Mouse (Mus musculus) induced T-regulatory cell, adult 2 months (primary cell): ENCODE data around the gene Mief2.

Experiments used
- DNase-seq: peaks from one replicate; pipeline ENCODE4 v3.0.0-alpha.2; 2012; ENCODE audit warnings: low read depth

The Mief2 gene

DNA sequence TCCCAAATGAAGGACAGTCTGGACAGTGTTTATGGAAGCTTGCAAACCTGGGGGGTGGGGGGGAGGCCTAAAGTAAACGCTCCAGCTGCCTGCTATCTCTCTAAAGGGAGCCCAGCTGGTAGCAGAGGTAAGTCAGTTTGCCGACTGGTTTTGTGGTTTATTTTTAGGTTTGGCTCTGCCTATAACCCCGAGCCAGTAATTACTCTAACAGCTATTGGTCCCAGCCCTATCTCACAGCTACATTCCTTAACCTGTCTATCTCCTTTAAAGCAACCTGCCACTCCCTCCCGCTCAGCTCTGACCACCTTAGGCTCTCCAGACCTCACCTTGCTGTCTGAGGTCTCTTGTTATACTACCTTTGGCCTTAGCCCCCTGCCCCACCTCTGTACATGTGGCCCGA is 8.9 kb upstream of the Mief2 start:
- DNase-seq: no peak

DNA sequence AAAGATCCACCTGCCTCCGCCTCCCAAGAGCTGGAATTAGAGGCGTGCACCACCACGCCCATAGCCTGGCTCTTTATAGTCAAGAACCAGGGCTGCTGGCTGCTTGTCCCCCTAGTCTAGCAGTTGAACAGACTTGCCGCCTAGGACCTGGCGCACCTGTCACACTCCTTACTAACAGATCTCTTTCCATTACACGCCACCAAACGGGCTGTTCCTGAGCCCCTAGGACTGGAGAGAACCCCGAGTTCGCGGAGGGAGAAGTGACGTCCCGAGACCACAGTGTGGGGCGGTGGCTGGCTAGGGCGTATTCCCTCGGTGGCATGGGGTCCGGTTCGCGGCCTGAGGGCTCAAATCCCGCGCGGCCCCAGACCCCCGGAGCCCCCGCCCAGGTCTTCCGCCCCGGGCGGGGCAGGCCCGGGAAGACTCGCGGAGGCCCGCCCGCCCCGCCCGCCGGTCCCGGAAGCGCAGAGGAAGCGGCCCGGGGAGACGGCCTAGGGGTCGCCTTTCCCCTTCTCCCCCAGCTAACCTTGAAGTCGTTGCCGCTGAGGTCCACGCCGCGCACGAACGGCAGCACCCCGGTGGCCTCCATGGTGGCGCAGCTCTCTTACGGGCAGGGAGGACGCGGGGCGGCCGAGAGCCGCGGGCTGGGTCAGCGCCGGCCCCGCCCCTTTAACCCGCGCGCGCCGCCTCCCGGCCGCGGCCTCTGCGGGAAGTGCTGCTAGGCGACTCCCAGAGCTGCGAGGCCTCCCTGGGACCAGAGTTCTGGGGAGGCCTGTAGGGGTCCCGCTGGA is 1.4 kb upstream of the Mief2 start, which contains the start of gene Flii:
Flii (minus strand) TSS at position 663 of the 791 bp plus-strand sequence.
- peak; percentile 89 for DNase-seq

DNA sequence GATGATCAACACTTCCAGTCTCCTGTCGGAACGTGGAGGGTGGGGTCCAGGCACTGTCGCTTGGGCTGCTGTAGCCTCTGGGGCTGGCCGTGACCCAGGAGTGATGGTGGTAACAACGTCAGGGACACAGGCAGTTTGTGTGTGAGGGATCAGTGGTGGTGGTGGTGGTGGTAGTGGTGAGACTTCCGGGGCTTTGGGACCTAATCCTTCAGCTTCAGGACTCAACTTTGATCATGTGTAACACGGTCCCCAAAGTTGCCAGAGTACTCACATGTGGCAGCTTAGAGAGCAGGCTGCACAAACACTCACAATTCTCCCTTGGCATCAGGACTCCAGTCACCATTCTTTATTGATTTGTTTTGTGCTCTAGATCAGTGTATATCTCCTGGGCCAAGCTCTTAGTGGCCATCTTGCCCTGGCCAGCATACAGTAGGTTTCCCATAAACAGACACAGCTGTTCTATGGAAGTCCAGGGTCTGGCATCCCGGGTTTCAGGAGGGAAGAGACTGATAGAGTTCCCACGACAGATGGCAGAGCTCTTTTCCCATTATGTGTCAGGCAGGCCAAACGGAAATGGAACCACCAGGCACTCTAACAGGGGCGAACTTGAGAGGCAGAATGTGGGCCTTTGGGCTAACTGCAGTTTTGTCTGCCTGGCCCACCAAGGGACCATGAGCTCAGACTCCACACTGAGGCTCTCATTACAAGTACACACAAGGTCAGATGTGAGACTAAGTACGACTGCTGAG is 632 bp upstream of the Mief2 start:
- no peak for DNase-seq

DNA sequence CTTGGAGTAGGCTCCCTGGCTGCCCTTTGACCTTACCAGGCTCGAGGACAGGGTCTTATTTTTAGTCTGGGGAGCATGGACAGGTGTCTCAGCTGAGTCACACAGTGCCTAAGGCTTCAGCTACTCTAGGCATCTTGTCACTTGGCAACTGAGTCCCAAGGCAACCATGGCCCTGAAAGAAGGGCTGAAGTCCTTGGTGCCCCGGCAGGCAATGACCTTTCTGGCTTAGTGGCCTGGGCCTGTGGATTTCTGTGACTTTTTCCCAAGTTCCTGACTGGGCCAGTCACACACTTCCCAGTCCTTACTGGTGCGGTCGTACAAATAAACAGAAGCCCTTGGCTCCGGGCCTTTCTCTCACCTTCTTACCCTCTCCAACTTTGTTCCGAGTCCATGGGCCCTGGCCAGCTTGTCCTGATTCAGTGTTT is 1.0 kb downstream of the Mief2 start:
- DNase-seq: peak; percentile 22

DNA sequence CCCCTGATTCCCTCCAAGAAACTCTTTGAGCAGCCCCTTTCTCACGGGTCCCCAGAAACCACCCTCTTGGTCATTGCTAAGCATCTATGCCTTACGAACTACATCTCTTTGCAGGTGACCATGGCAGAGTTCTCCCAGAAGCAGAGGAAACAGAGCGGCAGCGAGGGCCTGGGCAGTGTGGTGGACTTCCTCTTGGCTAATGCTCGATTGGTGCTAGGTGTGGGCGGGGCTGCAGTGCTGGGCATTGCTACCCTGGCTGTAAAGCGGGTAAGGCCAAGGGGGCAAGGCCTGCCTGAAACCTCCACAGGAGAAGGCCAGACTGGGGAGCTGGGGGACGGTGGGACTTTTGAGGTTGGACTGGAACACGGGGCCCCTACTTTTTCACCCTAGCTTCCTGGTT is 2.0 kb downstream of the Mief2 start:
- DNase-seq: no peak

DNA sequence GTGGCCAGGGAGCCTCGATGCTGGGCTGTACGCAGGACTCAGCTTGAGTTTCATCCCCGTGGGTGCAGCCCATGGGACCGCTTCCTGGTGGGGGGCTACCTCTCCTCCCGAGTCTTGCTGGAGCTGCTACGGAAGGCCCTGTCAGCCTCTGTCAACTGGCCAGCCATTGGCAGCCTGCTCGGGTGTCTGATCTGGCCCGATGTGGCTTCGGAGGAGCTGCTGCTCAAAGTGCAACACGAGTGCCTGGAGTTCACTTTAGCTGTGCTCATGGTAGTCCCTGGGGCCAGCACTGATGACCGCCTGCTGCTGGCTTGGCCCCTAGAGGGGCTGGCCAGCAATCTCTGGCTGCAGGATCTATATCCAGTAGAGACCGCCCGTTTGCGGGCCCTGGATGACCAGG is 3.1 kb downstream of the Mief2 start:
- no peak for DNase-seq

DNA sequence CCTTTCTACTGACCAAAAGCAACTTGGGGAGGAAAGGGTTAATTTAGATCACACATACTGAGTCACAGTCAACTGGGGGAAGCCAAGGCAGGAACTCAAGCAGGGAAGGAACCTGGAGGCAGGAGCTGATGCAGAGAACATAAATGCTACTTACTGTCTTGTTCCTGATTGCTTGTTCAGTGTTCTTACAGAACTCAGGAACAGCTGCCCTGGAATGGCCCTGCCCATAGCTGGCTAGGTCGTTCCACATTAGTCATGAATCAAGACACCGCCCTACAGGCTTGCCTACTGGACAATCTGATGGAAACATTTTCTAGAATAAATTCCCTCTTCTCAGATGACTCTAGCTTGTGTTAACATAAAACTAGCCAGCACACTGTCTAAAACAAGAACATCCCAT is 6.0 kb downstream of the Mief2 start:
- no peak for DNase-seq

DNA sequence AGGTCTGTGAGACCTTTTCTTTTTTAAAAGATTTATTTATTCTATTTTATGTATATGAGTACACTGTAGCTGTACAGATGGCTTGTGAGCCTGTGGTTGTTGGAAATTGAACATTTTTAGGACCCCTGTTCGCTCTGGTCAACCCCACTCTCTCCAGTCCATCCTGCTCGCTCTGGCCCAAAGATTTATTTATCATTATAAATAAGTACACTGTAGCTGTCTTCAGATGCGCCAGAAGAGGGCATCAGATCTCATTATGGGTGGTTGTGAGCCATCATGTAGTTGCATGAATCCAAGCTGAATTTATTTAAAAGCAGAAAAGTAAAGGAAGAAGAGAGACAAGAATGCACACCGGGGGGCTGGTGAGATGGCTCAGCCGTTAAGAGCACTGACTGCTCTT is 7.0 kb downstream of the Mief2 start:
- DNase-seq: no peak

DNA sequence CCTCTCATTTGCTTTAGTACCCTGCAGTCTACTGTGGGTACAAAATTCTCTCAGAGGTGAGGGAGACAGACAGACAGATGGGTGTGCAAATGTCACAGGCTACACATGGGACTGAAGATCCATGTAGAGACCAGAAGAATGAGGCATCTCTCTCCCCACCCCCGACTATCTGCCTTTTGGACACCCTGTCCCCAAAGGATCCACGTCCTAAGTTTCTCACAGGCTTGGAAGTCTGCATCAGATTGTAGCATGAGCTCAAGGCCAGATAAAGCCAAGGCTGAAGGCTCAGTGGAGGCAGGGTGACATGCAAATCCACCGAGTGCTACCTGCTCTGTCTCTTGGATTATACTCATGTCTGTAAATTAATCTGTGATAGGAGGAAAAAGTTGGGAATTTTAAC is 8.3 kb downstream of the Mief2 start:
- DNase-seq: no peak

DNA sequence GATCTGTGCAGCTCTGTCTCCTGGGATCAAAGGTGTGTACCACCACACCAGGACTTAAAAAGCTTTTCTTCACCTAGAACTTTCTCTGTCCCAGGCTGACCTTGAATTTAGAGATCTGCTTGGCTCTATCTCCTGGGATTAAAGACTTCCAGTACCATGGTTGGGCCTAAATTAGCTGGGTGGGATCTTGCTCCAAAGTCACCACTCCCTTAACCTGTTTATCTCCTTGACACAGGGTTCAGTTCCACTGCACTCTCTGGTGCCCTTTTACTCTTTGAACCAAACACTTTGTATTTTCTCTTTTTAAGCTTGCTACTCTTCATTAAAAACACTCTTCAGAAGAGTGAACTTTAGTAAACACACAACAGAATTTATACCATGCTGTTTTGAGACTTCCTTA is 9.3 kb downstream of the Mief2 start:
- DNase-seq: no peak

DNA sequence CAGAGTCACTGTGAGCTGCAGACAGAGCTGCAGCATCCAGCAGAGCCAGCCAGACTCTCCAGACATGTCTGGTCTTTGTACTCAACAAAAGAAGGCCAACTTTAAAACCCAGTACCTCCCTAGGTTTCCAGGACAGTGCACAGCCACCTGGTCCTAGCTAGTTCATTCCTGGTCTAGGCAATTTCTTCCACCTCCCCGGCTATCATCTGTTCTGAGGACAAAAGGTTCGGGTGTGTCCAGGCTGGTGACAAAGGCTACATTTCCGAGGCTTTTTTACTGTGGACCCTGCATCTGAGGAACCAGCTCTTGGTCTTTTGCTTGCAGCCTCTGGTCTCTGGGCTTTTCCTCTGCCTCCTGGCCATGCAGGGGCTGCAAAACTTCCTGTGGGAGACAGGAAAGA is 12.1 kb downstream of the Mief2 start:
- DNase-seq: no peak

DNA sequence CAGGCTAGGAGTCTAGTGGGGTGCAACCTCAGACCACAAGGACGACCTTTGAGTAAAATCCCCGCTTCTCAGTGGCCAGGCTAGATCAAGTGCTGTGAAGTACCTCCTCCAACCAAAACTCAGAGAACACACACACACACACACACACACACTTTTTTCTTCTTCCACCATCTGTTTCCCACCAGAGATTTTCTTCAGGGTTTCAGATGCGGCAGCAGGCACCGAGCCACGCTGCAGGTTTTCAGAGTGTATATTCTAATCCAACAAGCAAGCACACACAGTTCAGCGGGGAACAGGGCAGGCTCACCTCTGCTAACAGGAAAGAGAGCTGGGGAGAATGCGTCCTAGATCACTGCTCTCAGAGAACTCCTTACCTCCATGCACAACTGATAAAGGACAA is 27.4 kb downstream of the Mief2 start:
- no peak for DNase-seq

DNA sequence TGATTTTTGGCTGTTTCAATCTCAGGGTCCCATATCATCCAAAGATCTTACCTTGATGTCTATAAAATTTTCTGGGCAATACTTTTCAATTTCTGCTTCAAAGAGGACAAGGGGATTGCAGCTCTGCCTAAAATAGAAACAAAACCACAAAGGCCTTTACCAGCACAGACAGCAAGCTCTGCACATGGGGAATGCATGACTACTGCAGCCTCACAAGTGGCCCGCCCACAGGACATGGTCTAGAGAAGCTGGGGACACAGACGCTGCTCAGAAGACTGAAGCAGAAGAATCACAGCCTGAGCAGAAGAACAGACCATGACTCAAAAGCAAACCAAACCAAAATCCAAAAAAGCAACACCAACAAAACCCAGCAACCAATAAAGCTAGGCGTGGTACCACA is 33.5 kb downstream of the Mief2 start:
- DNase-seq: no peak

DNA sequence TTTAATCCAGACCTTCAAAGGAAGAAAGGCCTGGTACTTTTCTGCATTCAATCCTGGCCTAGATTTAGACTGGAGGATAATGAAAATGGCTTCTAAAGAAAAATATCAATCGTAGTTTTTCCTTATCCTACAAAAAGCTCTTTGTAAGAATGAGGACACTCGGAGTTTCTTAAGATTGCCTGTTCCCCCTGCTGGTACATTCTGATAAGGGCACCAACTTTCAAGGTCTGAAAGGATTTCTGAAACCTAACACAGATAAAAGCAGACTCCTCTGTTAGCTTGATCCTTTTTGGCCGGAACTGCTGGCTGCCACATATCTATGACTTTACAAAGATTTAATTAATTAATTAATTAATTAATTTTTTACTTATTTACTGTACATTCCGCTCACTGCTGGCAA is 38.8 kb downstream of the Mief2 start:
- no peak for DNase-seq

DNA sequence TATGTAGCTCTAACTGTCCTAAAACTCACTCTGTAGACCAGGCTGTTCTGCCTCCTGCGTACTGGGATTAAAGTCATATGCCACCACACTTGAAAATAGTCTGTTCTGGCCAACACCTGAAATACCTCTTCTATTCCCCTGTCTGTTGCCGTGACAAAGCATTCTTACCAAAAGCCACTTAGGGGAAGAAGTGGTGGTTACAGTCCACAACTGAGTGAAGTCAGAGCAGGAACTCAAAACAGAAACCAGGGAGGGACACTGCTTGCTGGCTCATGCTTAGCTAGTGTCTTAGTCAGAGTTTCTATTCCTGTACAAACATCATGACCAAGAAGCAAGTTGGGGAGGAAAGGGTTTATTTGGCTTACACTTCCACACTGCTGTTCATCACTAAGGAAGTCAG is 41.1 kb downstream of the Mief2 start:
- DNase-seq: peak; percentile 39

DNA sequence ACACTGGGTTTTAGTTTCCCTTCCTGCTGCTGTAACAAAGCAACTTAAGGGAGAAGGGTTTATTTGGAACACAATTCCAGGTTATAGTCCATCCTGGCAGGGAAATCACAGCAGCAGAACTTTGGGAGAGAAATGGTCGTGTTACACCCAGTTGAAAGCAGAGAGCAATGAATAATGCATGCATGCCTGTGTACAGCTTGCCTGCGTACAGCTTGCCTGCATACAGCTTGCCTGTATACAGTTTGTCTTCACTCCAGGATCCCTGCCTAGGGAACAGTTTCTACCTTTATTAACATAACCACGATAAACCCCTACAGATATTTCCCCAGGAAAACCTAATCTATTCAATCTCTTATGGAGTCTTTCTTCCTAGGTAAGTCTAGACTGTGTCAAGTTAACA is 42.6 kb downstream of the Mief2 start:
- DNase-seq: no peak

DNA sequence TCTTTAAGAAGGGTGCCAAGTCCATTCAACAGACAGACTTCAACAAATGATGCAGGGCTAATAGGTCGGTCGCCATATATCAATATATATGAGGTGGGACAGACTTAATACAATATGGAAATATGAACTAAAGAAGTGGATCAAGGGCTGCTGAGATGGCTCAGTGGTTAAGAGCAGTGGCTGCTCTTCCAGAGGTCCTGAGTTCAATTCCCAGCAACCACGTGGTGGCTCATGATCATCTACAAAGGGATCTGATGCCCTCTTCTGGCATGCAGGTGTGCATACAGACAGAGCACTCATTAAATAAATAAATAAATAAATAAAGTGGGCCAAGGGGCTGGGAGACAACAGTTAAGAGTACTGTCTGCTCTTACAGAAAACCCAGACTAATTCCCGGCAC is 44.0 kb downstream of the Mief2 start:
- no peak for DNase-seq

DNA sequence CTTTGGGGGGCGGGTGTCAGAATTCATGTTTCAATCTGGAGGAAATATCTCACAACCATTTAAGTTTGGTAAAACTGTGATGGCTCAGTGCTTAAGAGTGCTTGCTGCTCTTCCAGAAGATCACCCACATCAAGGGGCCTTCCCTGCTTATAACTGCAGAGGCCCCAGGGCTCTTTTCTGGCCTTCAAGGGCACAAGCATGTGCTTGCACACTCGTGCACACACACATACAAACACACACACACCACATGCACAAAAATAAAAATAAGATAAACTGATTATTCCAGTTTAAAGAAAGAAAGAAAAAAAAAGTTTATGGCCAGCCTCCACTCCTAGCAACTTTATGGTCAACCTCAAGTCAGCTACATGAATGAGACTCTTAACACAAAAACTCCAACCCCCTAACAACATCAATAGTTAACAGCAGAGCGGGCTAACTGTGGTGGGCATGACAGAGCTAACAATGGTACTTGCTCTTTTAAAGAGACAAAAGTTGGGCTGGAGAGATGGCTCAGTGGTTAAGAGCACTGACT is 46.0 kb downstream of the Mief2 start:
- DNase-seq: no peak

DNA sequence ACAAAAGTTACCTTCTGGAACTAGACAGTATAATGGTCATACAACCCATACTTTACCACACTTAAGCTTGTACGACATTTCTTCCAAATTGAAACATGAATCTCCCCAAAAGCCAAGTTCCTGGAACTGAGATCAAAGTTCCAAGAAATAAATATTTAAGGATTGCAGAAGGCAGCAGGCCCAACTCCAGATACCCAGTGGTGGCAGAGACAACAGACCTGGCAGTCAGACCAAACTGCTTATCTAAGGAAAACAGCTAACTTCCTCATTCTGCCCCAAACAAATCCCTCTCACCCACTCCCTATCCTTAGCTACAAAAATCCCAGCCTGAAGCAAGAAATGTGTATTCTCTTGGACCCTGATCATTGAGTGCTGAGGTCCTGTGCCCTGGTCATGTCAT is 46.6 kb downstream of the Mief2 start:
- no peak for DNase-seq

DNA sequence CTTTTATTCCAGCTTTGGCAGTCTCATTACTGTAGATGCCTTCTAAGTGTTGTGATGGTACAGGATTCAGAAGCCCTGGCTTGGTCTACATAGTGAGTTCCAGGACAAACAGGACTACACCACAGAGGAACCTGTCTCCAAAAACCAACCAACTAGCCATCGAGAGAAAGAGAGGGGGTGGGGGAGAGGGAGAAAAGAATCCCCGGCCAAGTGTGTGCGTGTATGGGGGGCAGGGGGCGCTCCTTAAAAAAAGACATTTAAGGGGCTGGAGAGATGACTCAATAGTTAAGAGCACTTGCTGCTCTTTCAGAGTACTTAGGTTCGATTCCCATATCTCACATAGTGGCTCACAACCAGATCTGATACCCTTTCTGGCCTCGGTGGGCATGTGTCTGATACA is 47.4 kb downstream of the Mief2 start:
- DNase-seq: no peak

DNA sequence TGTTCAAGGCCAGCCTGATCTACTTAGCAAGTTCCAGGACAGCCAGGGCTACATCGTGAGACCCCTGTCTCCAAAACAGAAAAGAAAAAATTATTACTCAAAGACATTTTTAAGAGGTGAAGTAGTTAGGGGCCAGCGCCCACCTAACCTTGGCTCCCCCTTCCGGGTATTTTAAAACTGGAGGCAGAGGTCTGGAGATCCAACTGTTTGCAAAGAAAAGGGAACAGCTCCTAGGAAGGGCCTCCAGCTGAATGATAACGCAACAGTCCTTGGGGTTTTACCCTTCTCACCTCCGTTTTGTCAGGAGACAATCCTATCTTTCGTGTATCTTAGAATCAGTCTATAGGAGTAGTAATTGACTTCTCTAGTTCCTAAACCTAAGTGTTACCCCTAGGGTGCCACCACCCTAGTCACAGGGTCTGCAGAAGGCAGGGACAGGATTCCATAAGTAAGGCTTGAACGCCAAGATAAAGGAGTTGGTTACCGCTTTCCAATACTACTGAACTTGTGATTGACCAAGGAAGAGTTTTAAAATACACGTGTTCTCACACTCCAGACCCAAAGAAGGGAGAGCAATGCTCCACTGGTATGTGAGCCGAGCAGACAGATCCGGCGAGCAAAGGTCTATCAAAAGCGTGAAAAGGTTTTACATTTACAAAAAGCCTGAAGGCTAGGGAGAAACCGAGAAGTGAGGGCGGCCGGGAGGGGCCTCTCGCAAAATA is 48.1 kb downstream of the Mief2 start:
- DNase-seq: no peak

DNA sequence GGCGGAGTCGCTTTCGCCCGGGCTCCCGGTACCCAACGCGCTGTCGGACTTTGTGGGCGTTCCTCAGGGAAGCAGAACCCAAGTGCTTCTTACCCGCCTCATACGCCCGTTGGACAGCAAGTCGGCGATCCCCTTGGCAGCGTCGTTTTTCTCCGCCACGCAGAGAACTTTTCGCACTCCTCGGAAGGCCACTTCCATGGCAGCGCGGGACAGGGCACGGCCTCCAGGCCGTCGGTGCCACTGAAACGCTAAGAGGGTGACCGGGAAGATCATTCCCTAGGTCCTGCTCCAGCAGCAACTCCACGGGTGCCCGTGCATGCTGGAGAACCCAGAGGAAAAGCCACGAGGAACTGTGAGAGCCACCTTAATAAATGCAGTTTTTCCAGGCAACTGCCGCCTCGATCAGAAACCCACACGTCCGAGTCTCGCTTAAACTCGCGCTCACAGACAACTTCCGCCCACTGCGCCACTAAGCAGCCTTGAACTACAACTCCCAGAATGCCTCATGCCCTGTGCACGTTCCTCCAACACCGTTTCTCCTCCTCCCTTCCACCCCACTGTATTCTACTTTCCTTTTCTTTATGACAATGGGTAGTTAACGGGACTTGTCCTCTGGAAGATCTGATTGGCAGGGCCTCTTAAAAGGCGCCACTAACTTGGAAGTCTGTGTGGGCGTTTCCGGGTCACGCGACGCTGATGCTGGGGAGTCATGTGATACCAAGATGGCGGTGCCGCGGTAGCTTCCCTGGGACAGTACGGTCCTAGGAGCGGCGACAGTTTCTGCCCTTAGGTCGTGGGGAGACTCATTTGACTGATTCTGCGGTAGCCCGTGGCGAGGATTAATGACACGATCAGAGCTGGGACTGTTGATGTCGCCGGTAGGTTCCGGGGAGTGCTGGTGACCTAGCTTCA is 48.9 kb downstream of the Mief2 start, which contains the start of the genes Top3a and Smcr8:
Top3a (minus strand) TSS at position 537 of the 912 bp plus-strand sequence.
Smcr8 (plus strand) TSS at position 696 of the 912 bp plus-strand sequence.
- peak; percentile 95 for DNase-seq
